Mouse (Mus musculus): ENCODE measurements around the gene Med12.

- TF ChIP-seq POLR2A (IDR thresholded peaks at IDR 0.05; ENCODE audit: borderline replicate concordance, extremely low read depth, insufficient read depth, insufficient read length, poor library complexity, severe bottlenecking) (no peak), CTCF (IDR thresholded peaks at IDR 0.05; ENCODE audit: borderline replicate concordance, extremely low read depth, insufficient read depth, insufficient read length) (peak; percentile 4; the same call in 1 of the 2 replicates)
These were observed 17.2 kb upstream of the Med12 start for GRCm38 (mm10) chrX:101256603-101257002.
